Mouse (Mus musculus) brown adipose tissue, adult 24 weeks (tissue): ENCODE results near the gene Ttc26. TPM values are rescaled to one million over a fixed set of nuclear protein-coding genes. Genes with fewer than 3 reads are reported as not detected.
"Not testable (repeated sequence)": the region's sequence is repeated elsewhere in the genome, so short reads cannot be mapped to it uniquely, and the experiment has no call there.

Experiments used
- H3K27ac ChIP-seq: fragments of 200-500 bp; replicated peaks from 2 replicates; pipeline ENCODE4 v1.5.1; 2012; ENCODE audit warnings: low read depth, mild to moderate bottlenecking, low read length
- H3K4me1 ChIP-seq: fragments of 200-500 bp; 2 replicates; pipeline ENCODE4 v1.6.1; 2012; ENCODE audit warnings: low read length, mixed read lengths; ENCODE audit not compliant: control insufficient read depth, insufficient read depth, insufficient read length
- H3K4me3 ChIP-seq: fragments of 200-500 bp; 2 replicates; pipeline ENCODE4 v1.5.1; 2012; ENCODE audit warnings: low read depth, mild to moderate bottlenecking, low read length, moderate library complexity; ENCODE audit not compliant: insufficient read depth
- polyA plus RNA-seq: library from polyadenylated mRNA; stranded (reverse); fragments of >200 nt; gene quantifications from 2 replicates; pipeline ENCODE4 v1.2.4, GENCODE M21; 2012; ENCODE audit not compliant: missing spikeins, insufficient read depth, insufficient read length

The Ttc26 gene
- polyA plus RNA-seq, 1 experiment, result 2.9 TPM

- Histone ChIP-seq H3K27ac (no peak overlapping the region), H3K4me3 (no peak overlapping the region), H3K4me1 (no peaks in the 10 kb centered on the region)
Measured at GRCm38 (mm10) chr6:38363370-38363769, 17.9 kb upstream of the Ttc26 start.

- Histone ChIP-seq H3K4me1 (no peaks in the 10 kb centered on the region), H3K27ac (no peak overlapping the region), H3K4me3 (no peak overlapping the region)
Measured at GRCm38 (mm10) chr6:38364121-38364520, 17.1 kb upstream of the Ttc26 start.

- H3K27ac ChIP-seq, result no peak overlapping the region
- H3K4me3 ChIP-seq, result no peak overlapping the region
- H3K4me1 ChIP-seq, result no peaks in the 10 kb centered on the region
Measured at GRCm38 (mm10) chr6:38369945-38370344, 11.3 kb upstream of the Ttc26 start.

GRCm38 (mm10) chr6:38374271-38374670 lies 7.0 kb upstream of the Ttc26 start:
- Histone ChIP-seq H3K27ac (no peak overlapping the region), H3K4me1 (no peaks in the 10 kb centered on the region), H3K4me3 (no peak overlapping the region)

GRCm38 (mm10) chr6:38380764-38381128 lies 523 bp upstream of the Ttc26 start:
- Histone ChIP-seq H3K27ac (peak overlapping the region; percentile 18; the same call in 1 of the 2 replicates), H3K4me1 (no peaks in the 10 kb centered on the region), H3K4me3 (peak overlapping the region; percentile 67)

- Histone ChIP-seq H3K4me1 (no peaks in the 10 kb centered on the region), H3K27ac (no peak overlapping the region), H3K4me3 (no peak overlapping the region)
Measured at GRCm38 (mm10) chr6:38389671-38390070, 8.4 kb downstream of the Ttc26 start.

GRCm38 (mm10) chr6:38432457-38432856 lies 51.2 kb downstream of the Ttc26 start:
- not testable (repeated sequence) for H3K4me3 ChIP-seq, H3K27ac ChIP-seq, H3K4me1 ChIP-seq

- Histone ChIP-seq H3K4me3 (peak within 1 kb of the TSS; percentile 91), H3K4me1 (no peaks in the 10 kb centered on the region), H3K27ac (peak within 1 kb of the TSS; percentile 93)
Measured at GRCm38 (mm10) chr6:38433261-38434033, 52.2 kb downstream of the Ttc26 start, which contains the start of gene Ubn2. TSS of gene Ubn2 (plus strand) at chr6:38433950.

- H3K27ac ChIP-seq, result peak overlapping the region; percentile 93
- no peaks in the 10 kb centered on the region for H3K4me1 ChIP-seq
- H3K4me3 ChIP-seq, result peak overlapping the region; percentile 91
Measured at GRCm38 (mm10) chr6:38434055-38435023, 53.1 kb downstream of the Ttc26 start.

GRCm38 (mm10) chr6:38443842-38444241 lies 62.6 kb downstream of the Ttc26 start:
- Histone ChIP-seq H3K4me1 (no peaks in the 10 kb centered on the region), H3K4me3 (no peak overlapping the region), H3K27ac (no peak overlapping the region)

GRCm38 (mm10) chr6:38448295-38448694 lies 67.0 kb downstream of the Ttc26 start:
- H3K4me1 ChIP-seq, result no peaks in the 10 kb centered on the region
- no peak overlapping the region for H3K4me3 ChIP-seq
- H3K27ac ChIP-seq, result no peak overlapping the region

GRCm38 (mm10) chr6:38453049-38453448 lies 71.8 kb downstream of the Ttc26 start:
- Histone ChIP-seq H3K27ac (no peak overlapping the region), H3K4me3 (no peak overlapping the region), H3K4me1 (no peaks in the 10 kb centered on the region)

- H3K4me3 ChIP-seq, H3K27ac ChIP-seq, H3K4me1 ChIP-seq: not testable (repeated sequence)
Measured at GRCm38 (mm10) chr6:38456425-38456824, 75.2 kb downstream of the Ttc26 start.

GRCm38 (mm10) chr6:38458075-38458474 lies 76.8 kb downstream of the Ttc26 start:
- H3K27ac ChIP-seq, result no peak overlapping the region
- no peaks in the 10 kb centered on the region for H3K4me1 ChIP-seq
- no peak overlapping the region for H3K4me3 ChIP-seq

GRCm38 (mm10) chr6:38469591-38469990 lies 88.3 kb downstream of the Ttc26 start:
- Histone ChIP-seq H3K27ac (no peak overlapping the region), H3K4me1 (no peaks in the 10 kb centered on the region), H3K4me3 (no peak overlapping the region)
